Mouse (Mus musculus) intestine, embryonic 14.5 days (tissue): ENCODE results near the gene Rhbdf1. TPM values are rescaled to one million over a fixed set of nuclear protein-coding genes. Genes with fewer than 3 reads are reported as not detected.

Experiments
- ATAC-seq: fragments of 200-750 bp; cut with Nextera tagmentation; replicated peaks from 2 replicates; pipeline ENCODE4 v1.8.0; 2017; ENCODE audit warnings: low read depth, moderate number of reproducible peaks, moderate TSS enrichment, moderate library complexity; ENCODE audit not compliant: low FRiP score, low TSS enrichment
- DNase-seq: peaks from one replicate; pipeline ENCODE4 v3.0.0-alpha.2; 2018; ENCODE audit warnings: low spot score
- H3K27ac ChIP-seq: fragments of 300-500 bp; sonication (generic); 2 replicates; pipeline ENCODE4 v1.5.1; 2014; ENCODE audit warnings: low read depth, mild to moderate bottlenecking, control low read depth
- H3K27me3 ChIP-seq: fragments of 300-500 bp; sonication (generic); replicated peaks from 2 replicates; pipeline ENCODE4 v1.6.1; 2014; ENCODE audit warnings: low read length, control low read depth; ENCODE audit not compliant: control insufficient read depth, insufficient read depth
- H3K36me3 ChIP-seq: fragments of 300-500 bp; sonication (generic); 2 replicates; pipeline ENCODE4 v1.6.1; 2014; ENCODE audit warnings: low read length, control low read depth; ENCODE audit not compliant: control insufficient read depth, insufficient read depth
- H3K4me1 ChIP-seq: fragments of 300-500 bp; sonication (generic); replicated peaks from 2 replicates; pipeline ENCODE4 v1.6.1; 2014; ENCODE audit warnings: low read length, control low read depth, mixed read lengths; ENCODE audit not compliant: control insufficient read depth, insufficient read depth
- H3K4me2 ChIP-seq: fragments of 300-500 bp; sonication (generic); 2 replicates; pipeline ENCODE4 v1.6.1; 2014; ENCODE audit warnings: low read length
- H3K4me3 ChIP-seq: fragments of 300-500 bp; sonication (generic); 2 replicates; pipeline ENCODE4 v1.5.1; 2014; ENCODE audit warnings: low read depth, low read length, control low read depth, mixed read lengths
- H3K9ac ChIP-seq: fragments of 300-500 bp; sonication (generic); 2 replicates; pipeline ENCODE4 v1.6.1; 2014; ENCODE audit warnings: mild to moderate bottlenecking, low read length
- H3K9me3 ChIP-seq: fragments of 300-500 bp; sonication (generic); 2 replicates; pipeline ENCODE4 v1.6.1; 2016; ENCODE audit warnings: low read length, control low read depth; ENCODE audit not compliant: control insufficient read depth
- WGBS: fragments of 180-500 bp; shearing (Covaris S2); extraction: QIAGEN DNeasy Blood & Tissue Kit; methylation state at CpG from one replicate; pipeline ENCODE4 v1.1.7; 2014; 5-methylcytosine and 5-hydroxymethylcytosine counted together
- polyA plus RNA-seq: library from polyadenylated mRNA; unstranded; fragments of >200 nt; fragmentation: Nextera tagmentation; extraction: Ambion mirVana; gene quantifications from 2 replicates; pipeline ENCODE4 v1.2.1, GENCODE M21; 2014

Rhbdf1 gene
- polyA plus RNA-seq, 1 experiment from 2014 or later = 57.9 TPM

GRCm38 (mm10) chr11:32262674-32263415 lies 40.7 kb upstream of the Rhbdf1 start:
- Histone ChIP-seq H3K27ac (no peak overlapping the region), H3K36me3 (peaks cover 21% of the 10 kb centered on the region), H3K9me3 (no peaks in the 10 kb centered on the region), H3K4me3 (no peak overlapping the region), H3K27me3 (no peaks in the 10 kb centered on the region), H3K4me2 (no peak overlapping the region), H3K9ac (no peak overlapping the region), H3K4me1 (0 out of 2 replicates have a peak, but pooled peaks cover 7% of the 10 kb centered on the region)
- ATAC-seq (no peak), DNase-seq (no peak)
- 61% methylated on average over 10 of the region's 10 CpGs for WGBS

- Histone ChIP-seq H3K27me3 (no peaks in the 10 kb centered on the region), H3K9ac (no peak overlapping the region), H3K4me2 (no peak overlapping the region), H3K4me3 (no peak overlapping the region), H3K27ac (no peak overlapping the region), H3K36me3 (peaks cover 51% of the 10 kb centered on the region), H3K9me3 (no peaks in the 10 kb centered on the region), H3K4me1 (no peaks in the 10 kb centered on the region)
- no peak for ATAC-seq
- DNase-seq = no peak
- WGBS = 87% methylated on average over 3 of the region's 3 CpGs
Measured at GRCm38 (mm10) chr11:32256566-32256965, 34.5 kb upstream of the Rhbdf1 start.

DNA sequence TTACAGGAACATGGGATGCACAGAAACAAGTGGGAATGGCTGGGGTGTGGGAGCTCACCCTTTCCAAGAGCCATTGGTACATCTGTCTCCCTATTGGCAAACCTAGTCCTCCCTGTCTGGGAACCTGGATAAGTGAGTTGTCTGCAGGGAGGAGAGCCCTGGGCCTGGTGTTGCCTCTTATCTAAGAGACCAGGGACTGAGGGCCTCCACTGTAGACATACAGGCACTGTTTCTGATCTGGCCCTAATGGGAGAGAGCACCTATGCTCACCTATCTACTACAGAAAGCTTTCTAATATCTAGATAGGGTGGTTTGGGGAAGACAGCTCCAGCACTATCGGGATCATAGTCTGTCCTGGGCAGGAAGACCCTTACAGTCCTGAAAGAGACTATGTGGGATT lies 34.0 kb upstream of the Rhbdf1 start:
- Histone ChIP-seq H3K9ac (no peak overlapping the region), H3K4me1 (no peaks in the 10 kb centered on the region), H3K4me2 (no peak overlapping the region), H3K27ac (no peak overlapping the region), H3K36me3 (peaks cover 50% of the 10 kb centered on the region), H3K4me3 (no peak overlapping the region), H3K27me3 (no peaks in the 10 kb centered on the region), H3K9me3 (no peaks in the 10 kb centered on the region)
- DNase-seq = no peak
- WGBS = 92% methylated on average over 1 of the region's 1 CpGs
- no peak for ATAC-seq

GRCm38 (mm10) chr11:32253121-32253520 lies 31.0 kb upstream of the Rhbdf1 start:
- Histone ChIP-seq H3K27ac (no peak overlapping the region), H3K36me3 (peaks cover 57% of the 10 kb centered on the region), H3K4me2 (no peak overlapping the region), H3K4me3 (no peak overlapping the region), H3K9ac (no peak overlapping the region), H3K9me3 (no peaks in the 10 kb centered on the region), H3K27me3 (no peaks in the 10 kb centered on the region), H3K4me1 (no peaks in the 10 kb centered on the region)
- ATAC-seq = no peak
- WGBS = 100% methylated on average over 1 of the region's 1 CpGs
- no peak for DNase-seq

- H3K4me1 ChIP-seq = no peaks in the 10 kb centered on the region
- ATAC-seq (no peak), DNase-seq (no peak)
- 87% methylated on average over 8 of the region's 8 CpGs for WGBS
- no peak overlapping the region for H3K4me2 ChIP-seq
- H3K36me3 ChIP-seq = peaks cover 77% of the 10 kb centered on the region
- no peaks in the 10 kb centered on the region for H3K27me3 ChIP-seq
- H3K9me3 ChIP-seq = no peaks in the 10 kb centered on the region
- H3K4me3 ChIP-seq = no peak overlapping the region
- H3K9ac ChIP-seq = no peak overlapping the region
- no peak overlapping the region for H3K27ac ChIP-seq
Measured at GRCm38 (mm10) chr11:32250880-32251763, 29.0 kb upstream of the Rhbdf1 start.

GRCm38 (mm10) chr11:32248350-32248749 lies 26.2 kb upstream of the Rhbdf1 start:
- 84% methylated on average over 3 of the region's 3 CpGs for WGBS
- no peak overlapping the region for H3K4me3 ChIP-seq
- ATAC-seq (no peak), DNase-seq (no peak)
- no peak overlapping the region for H3K27ac ChIP-seq
- H3K9me3 ChIP-seq = no peaks in the 10 kb centered on the region
- H3K9ac ChIP-seq = no peak overlapping the region
- H3K27me3 ChIP-seq = no peaks in the 10 kb centered on the region
- H3K4me2 ChIP-seq = no peak overlapping the region
- peaks cover 69% of the 10 kb centered on the region for H3K36me3 ChIP-seq
- no peaks in the 10 kb centered on the region; the same call in 1 of the 2 replicates for H3K4me1 ChIP-seq

DNA sequence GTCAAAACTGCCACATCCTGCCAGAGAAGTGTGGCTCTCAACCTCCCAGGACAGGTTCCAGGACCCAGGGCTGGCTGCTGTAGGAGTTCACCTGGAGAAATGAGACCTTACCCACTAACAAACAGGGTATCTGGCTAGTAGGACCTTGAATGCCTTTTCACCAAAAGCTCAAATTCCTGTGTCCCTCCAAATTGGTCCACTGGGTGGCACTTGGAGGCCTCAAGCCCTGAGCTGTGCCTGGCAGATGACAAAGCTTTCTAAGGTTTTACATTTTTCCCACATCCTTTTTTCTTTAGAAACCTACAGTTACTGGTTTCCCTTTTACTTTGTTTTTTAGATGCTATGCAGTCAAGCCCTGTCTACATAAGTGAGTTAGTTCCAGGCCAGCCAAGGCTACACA lies 25.0 kb upstream of the Rhbdf1 start:
- peaks cover 60% of the 10 kb centered on the region for H3K36me3 ChIP-seq

GRCm38 (mm10) chr11:32245614-32246013 lies 23.5 kb upstream of the Rhbdf1 start:
- Histone ChIP-seq H3K36me3 (peaks cover 67% of the 10 kb centered on the region), H3K4me3 (no peak overlapping the region), H3K4me2 (no peak overlapping the region), H3K9me3 (no peaks in the 10 kb centered on the region), H3K27me3 (no peaks in the 10 kb centered on the region), H3K9ac (no peak overlapping the region), H3K27ac (no peak overlapping the region), H3K4me1 (no peaks in the 10 kb centered on the region; the same call in 1 of the 2 replicates)
- 90% methylated on average over 6 of the region's 6 CpGs for WGBS
- no peak for DNase-seq
- no peak for ATAC-seq

More for the DNA sequence above, 25.0 kb upstream of the Rhbdf1 start:
- H3K9me3 ChIP-seq = no peaks in the 10 kb centered on the region
- H3K27ac ChIP-seq = no peak overlapping the region
- H3K9ac ChIP-seq = no peak overlapping the region
- H3K4me2 ChIP-seq = no peak overlapping the region
- no peak for DNase-seq
- ATAC-seq = 0 out of 2 replicates have a peak, but pooled peaks have one; percentile 18
- no peaks in the 10 kb centered on the region; the same call in 1 of the 2 replicates for H3K4me1 ChIP-seq
- H3K27me3 ChIP-seq = no peaks in the 10 kb centered on the region
- no peak overlapping the region for H3K4me3 ChIP-seq
